Mouse (Mus musculus) small intestine, adult 2 months (tissue): ENCODE results near the gene Dab1.

Source experiments
- CTCF ChIP-seq: fragments of 200-500 bp; IDR thresholded peaks from 2 replicates; pipeline ENCODE4 v1.5.1; 2012; ENCODE audit warnings: low read depth, mild to moderate bottlenecking, control low read depth, inconsistent platforms, low read length, moderate library complexity, mixed read lengths; ENCODE audit not compliant: insufficient replicate concordance, insufficient read length; ENCODE audit errors: extremely low read depth
- POLR2A ChIP-seq: fragments of 200-500 bp; IDR thresholded peaks from 2 replicates; pipeline ENCODE4 v1.6.1; 2012; ENCODE audit warnings: low read depth, mild to moderate bottlenecking, control low read depth, inconsistent platforms, low read length, moderate library complexity

- TF ChIP-seq POLR2A, result no peak
- TF ChIP-seq CTCF, result no peak
Observed at GRCm38 (mm10) chr4:103726486-103726885, 107.3 kb downstream of the Dab1 start.
